Mouse (Mus musculus) midbrain, postnatal 0 days (tissue): ENCODE data around the gene Sumo3. TPM values are rescaled to one million over a fixed set of nuclear protein-coding genes. Genes with fewer than 3 reads are reported as not detected.

Experiments
- ATAC-seq: fragments of 200-750 bp; cut with Nextera tagmentation; 2 replicates; pipeline ENCODE4 v1.8.0; 2017; ENCODE audit warnings: moderate number of reproducible peaks, mild to moderate bottlenecking, moderate TSS enrichment, moderate library complexity; ENCODE audit not compliant: low FRiP score
- DNase-seq: peaks from one replicate; pipeline ENCODE4 v3.0.0-alpha.2; 2015; ENCODE audit warnings: low spot score
- H3K27ac ChIP-seq: fragments of 300-500 bp; sonication (generic); 2 replicates; pipeline ENCODE4 v1.5.1; 2014; ENCODE audit warnings: low read depth, mild to moderate bottlenecking, low read length, mixed read lengths
- H3K27me3 ChIP-seq: fragments of 300-500 bp; sonication (generic); 2 replicates; pipeline ENCODE4 v1.6.1; 2014; ENCODE audit warnings: low read length, control low read depth, mixed read lengths; ENCODE audit not compliant: insufficient read depth
- H3K36me3 ChIP-seq: fragments of 300-500 bp; sonication (generic); 2 replicates; pipeline ENCODE4 v1.6.1; 2014; ENCODE audit warnings: low read length, control low read depth, mixed read lengths; ENCODE audit not compliant: insufficient read depth
- H3K4me1 ChIP-seq: fragments of 300-500 bp; sonication (generic); 2 replicates; pipeline ENCODE4 v1.6.1; 2014; ENCODE audit warnings: mild to moderate bottlenecking, control low read depth, antibody characterized with exemption, low read length, mixed read lengths; ENCODE audit not compliant: insufficient read depth
- H3K4me2 ChIP-seq: fragments of 300-500 bp; sonication (generic); 2 replicates; pipeline ENCODE4 v1.6.1; 2014; ENCODE audit warnings: low read depth, mild to moderate bottlenecking, low read length, mixed read lengths; ENCODE audit not compliant: poor library complexity, severe bottlenecking
- H3K4me3 ChIP-seq: fragments of 300-500 bp; sonication (generic); 2 replicates; pipeline ENCODE4 v1.5.1; 2014; ENCODE audit warnings: low read depth, mild to moderate bottlenecking, low read length, moderate library complexity
- H3K9ac ChIP-seq: fragments of 300-500 bp; sonication (generic); replicated peaks from 2 replicates; pipeline ENCODE4 v1.6.1; 2014; ENCODE audit warnings: mild to moderate bottlenecking, low read length, moderate library complexity, mixed read lengths; ENCODE audit not compliant: poor library complexity, severe bottlenecking
- H3K9me3 ChIP-seq: fragments of 300-500 bp; sonication (generic); 2 replicates; pipeline ENCODE4 v1.6.1; 2016; ENCODE audit warnings: low read length, control low read depth
- CTCF ChIP-seq: IDR thresholded peaks from 2 replicates; pipeline ENCODE4 v1.5.1; 2016; ENCODE audit warnings: antibody characterized with exemption, mild to moderate bottlenecking
- WGBS: fragments of 180-500 bp; shearing (Covaris S2); extraction: QIAGEN DNeasy Blood & Tissue Kit; methylation state at CpG from one replicate; pipeline ENCODE4 v1.1.7; 2014; 5-methylcytosine and 5-hydroxymethylcytosine counted together
- polyA plus RNA-seq: library from polyadenylated mRNA; unstranded; fragments of >200 nt; fragmentation: Nextera tagmentation; extraction: Ambion mirVana; gene quantifications from 2 replicates; pipeline ENCODE4 v1.2.1, GENCODE M21; 2015
- total RNA-seq: library from RNA; depleted of rRNA; stranded (reverse); fragments of >200 nt; gene quantifications from 2 replicates; pipeline ENCODE4 v1.2.3, GENCODE M21; 2014

The Sumo3 gene
- total and polyA plus RNA-seq, 2 experiments from 2014 or later: 167 to 385 TPM

- ATAC-seq: no peak
- no peak for DNase-seq
- no peak overlapping the region for H3K4me2 ChIP-seq
- H3K27me3 ChIP-seq: no peaks in the 10 kb centered on the region
- no peak overlapping the region for H3K4me3 ChIP-seq
- peaks cover 40% of the 10 kb centered on the region for H3K36me3 ChIP-seq
- no peaks in the 10 kb centered on the region for H3K4me1 ChIP-seq
- H3K9me3 ChIP-seq: no peaks in the 10 kb centered on the region
- H3K9ac ChIP-seq: no peak overlapping the region
- 94% methylated on average over 9 of the region's 9 CpGs for WGBS
- H3K27ac ChIP-seq: no peak overlapping the region
- no peak for TF ChIP-seq CTCF
Measured at GRCm38 (mm10) chr10:77616166-77616565, 10.3 kb downstream of the Sumo3 start.

GRCm38 (mm10) chr10:77616926-77617325, 11.0 kb downstream of the Sumo3 start:
- no peak for DNase-seq
- Histone ChIP-seq H3K9me3 (no peaks in the 10 kb centered on the region), H3K9ac (no peak overlapping the region), H3K27ac (no peak overlapping the region), H3K27me3 (no peaks in the 10 kb centered on the region), H3K4me1 (no peaks in the 10 kb centered on the region), H3K4me3 (no peak overlapping the region), H3K36me3 (peaks cover 37% of the 10 kb centered on the region), H3K4me2 (no peak overlapping the region)
- no peak for ATAC-seq
- WGBS: 96% methylated on average over 7 of the region's 7 CpGs
- TF ChIP-seq CTCF: no peak

- Histone ChIP-seq H3K9ac (peak overlapping the region; percentile 96), H3K27ac (peak overlapping the region; percentile 87), H3K36me3 (peaks cover 21% of the 10 kb centered on the region; the same call in 1 of the 2 replicates), H3K4me3 (peak overlapping the region; percentile 97), H3K9me3 (no peaks in the 10 kb centered on the region), H3K4me1 (0 out of 2 replicates have a peak, but pooled peaks cover 4% of the 10 kb centered on the region), H3K27me3 (no peaks in the 10 kb centered on the region), H3K4me2 (peak overlapping the region; percentile 73)
- TF ChIP-seq CTCF: no peak
- WGBS: 70% methylated on average over 8 of the region's 8 CpGs
- DNase-seq (no peak), ATAC-seq (no peak)
Measured at GRCm38 (mm10) chr10:77621546-77621945, 15.6 kb downstream of the Sumo3 start.

GRCm38 (mm10) chr10:77622055-77622988, 16.4 kb downstream of the Sumo3 start, which contains the start of gene Ube2g2:
Ube2g2 (plus strand) TSS chr10:77622275.
- Histone ChIP-seq H3K4me3 (peak within 1 kb of the TSS; percentile 97), H3K27me3 (no peaks in the 10 kb centered on the region), H3K9ac (peak within 1 kb of the TSS; percentile 96), H3K4me1 (0 out of 2 replicates have a peak, but pooled peaks cover 4% of the 10 kb centered on the region), H3K27ac (peak within 1 kb of the TSS; percentile 87), H3K9me3 (no peaks in the 10 kb centered on the region), H3K36me3 (peaks cover 19% of the 10 kb centered on the region; the same call in 1 of the 2 replicates), H3K4me2 (peak within 1 kb of the TSS; percentile 73)
- no peak for TF ChIP-seq CTCF
- DNase-seq: peak; percentile 91
- under 1% methylated on average over 87 of the region's 96 CpGs for WGBS
- ATAC-seq: peak; percentile 93

- 0 out of 2 replicates have a peak, but pooled peaks have one; percentile 14 for ATAC-seq
- Histone ChIP-seq H3K4me2 (peak overlapping the region; percentile 73), H3K27ac (0 out of 2 replicates have a peak overlapping the region, but pooled peaks have one; percentile 87)
Measured at GRCm38 (mm10) chr10:77623069-77623492, 17.2 kb downstream of the Sumo3 start.

More at GRCm38 (mm10) chr10:77623069-77623492, 17.2 kb downstream of the Sumo3 start:
- Histone ChIP-seq H3K4me1 (0 out of 2 replicates have a peak, but pooled peaks cover 4% of the 10 kb centered on the region), H3K9me3 (no peaks in the 10 kb centered on the region), H3K9ac (peak overlapping the region; percentile 96), H3K27me3 (no peaks in the 10 kb centered on the region), H3K4me3 (peak overlapping the region; percentile 97), H3K36me3 (peaks cover 13% of the 10 kb centered on the region; the same call in 1 of the 2 replicates)
- no peak for TF ChIP-seq CTCF
- peak; percentile 86 for DNase-seq
- 6% methylated on average over 8 of the region's 8 CpGs for WGBS
